Mouse (Mus musculus): ENCODE results near the gene Fus.

- TF ChIP-seq CTCF (IDR thresholded peaks at IDR 0.05; ENCODE audit: low read depth, low read length) (no peak), POLR2A (IDR thresholded peaks at IDR 0.05; ENCODE audit: borderline replicate concordance, low read depth, low read length) (no peak)
These were observed 22.6 kb upstream of the Fus start for GRCm38 (mm10) chr7:127944614-127945013.
